8 mouse cellular contexts compared by ENCODE assay signal in the genomic region with DNA sequence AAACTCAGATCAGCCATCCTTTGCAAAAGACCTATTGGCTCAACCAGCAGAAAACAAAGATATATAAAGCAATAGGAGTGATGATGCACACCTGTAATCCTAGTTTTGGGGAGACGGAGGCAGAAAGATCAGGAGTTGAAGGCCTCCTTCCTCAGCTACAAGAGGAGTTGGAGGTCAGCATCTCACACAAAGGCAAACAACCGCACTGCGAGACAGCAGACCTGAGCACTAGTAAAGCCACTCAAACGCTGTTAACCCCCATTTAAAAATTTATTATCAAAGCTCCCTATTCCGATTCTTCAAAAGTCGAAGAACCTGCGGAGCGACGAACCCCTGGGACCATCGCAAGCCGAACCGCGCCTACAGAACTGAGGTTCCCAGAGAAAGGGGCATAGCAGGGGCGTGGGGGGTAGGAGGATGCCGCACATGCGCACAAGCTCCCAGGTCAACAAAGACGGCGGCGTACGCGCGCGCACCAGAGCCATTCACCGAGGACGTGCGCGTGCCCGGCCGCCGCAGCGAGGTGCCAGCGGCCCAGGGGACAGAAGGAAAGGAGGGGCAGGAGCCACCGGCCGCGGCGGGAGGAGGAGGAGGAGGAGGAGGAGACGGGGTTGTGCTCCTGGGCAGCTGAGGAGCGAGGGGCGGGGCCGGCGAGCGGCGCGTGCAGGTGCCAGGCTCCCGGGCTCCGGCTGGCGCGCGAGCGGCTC. TPM values are rescaled to one million over a fixed set of nuclear protein-coding genes. Genes with fewer than 3 reads are reported as not detected.
DNase-seq lines count a peak whose midpoint lies in the region; ATAC-seq and TF ChIP-seq lines count a peak whose summit lies in the region.

No protein-coding gene starts in this region.

- H3K36me3 ChIP-seq in E14TG2a.4 (ENCODE audit: insufficient read depth, low read length), result 0 out of 2 replicates have a peak, but pooled peaks cover 5% of the 10 kb centered on the region
- peaks cover 8% of the 10 kb centered on the region; the same call in 1 of the 2 replicates for H3K36me3 ChIP-seq in forebrain, embryonic 12.5 days (replicated peaks)
- no peaks in the 10 kb centered on the region for H3K36me3 ChIP-seq in liver, postnatal 0 days (replicated peaks; ENCODE audit: insufficient read depth, low read length)
- H3K36me3 ChIP-seq in neural tube, embryonic 14.5 days (ENCODE audit: control insufficient read depth, insufficient read depth, low read length), result no peaks in the 10 kb centered on the region

- TF ChIP-seq EP300 in liver, postnatal 0 days (IDR thresholded peaks at IDR 0.05; ENCODE audit: low read depth), result no peak

- peak overlapping the region; percentile 98 for H3K27ac ChIP-seq in forebrain, embryonic 12.5 days
- H3K27ac ChIP-seq in liver, postnatal 0 days (ENCODE audit: low read depth), result peak overlapping the region; percentile 98
- H3K27ac ChIP-seq in neural tube, embryonic 14.5 days (ENCODE audit: low read depth, low read length), result peak overlapping the region; percentile 98

- peak; percentile 94 for DNase-seq in c-Kit-positive CD71-positive TER-119-positive erythroid progenitor cells, embryonic 14.5 days (ENCODE audit: low spot score)
- peak; percentile 95 to 96 for DNase-seq in heart, postnatal 10 days
- peak; percentile 68 for DNase-seq in large intestine, adult 2 months (ENCODE audit: low read depth, low spot score)
- peak; percentile 96 for DNase-seq in liver, postnatal 0 days
- DNase-seq in testis, postnatal 10 days (ENCODE audit: low spot score), result peak; percentile 96

- intact Hi-C loops in heart, postnatal 10 days (cut with DNase I), result no loop called here

- no peaks in the 10 kb centered on the region for H3K9me3 ChIP-seq in E14TG2a.4 (ENCODE audit: low read length)
- H3K9me3 ChIP-seq in forebrain, embryonic 12.5 days, result no peaks in the 10 kb centered on the region
- H3K9me3 ChIP-seq in liver, postnatal 0 days (ENCODE audit: low read length), result no peaks in the 10 kb centered on the region
- H3K9me3 ChIP-seq in neural tube, embryonic 14.5 days (ENCODE audit: control insufficient read depth, low read length), result no peaks in the 10 kb centered on the region

- peak overlapping the region; percentile 98 for H3K9ac ChIP-seq in forebrain, embryonic 12.5 days
- peak overlapping the region; percentile 86 for H3K9ac ChIP-seq in liver, postnatal 0 days (replicated peaks)
- peak overlapping the region; percentile 97 for H3K9ac ChIP-seq in neural tube, embryonic 14.5 days (replicated peaks; ENCODE audit: low read depth, low read length)

- ATAC-seq in forebrain, embryonic 12.5 days (ENCODE audit: low FRiP score), result peak; percentile 94
- peak; percentile 97 for ATAC-seq in liver, postnatal 0 days
- ATAC-seq in neural tube, embryonic 14.5 days (ENCODE audit: low read depth), result peak; percentile 89

- H3K27me3 ChIP-seq in E14TG2a.4 (ENCODE audit: insufficient read depth, low read length), result no peaks in the 10 kb centered on the region
- H3K27me3 ChIP-seq in forebrain, embryonic 12.5 days, result no peaks in the 10 kb centered on the region
- no peaks in the 10 kb centered on the region for H3K27me3 ChIP-seq in liver, postnatal 0 days (ENCODE audit: insufficient read depth, low read length)
- no peaks in the 10 kb centered on the region; the same call in 1 of the 2 replicates for H3K27me3 ChIP-seq in neural tube, embryonic 14.5 days (ENCODE audit: control insufficient read depth, insufficient read depth, low read length)

- peak overlapping the region; percentile 71 for H3K4me2 ChIP-seq in forebrain, embryonic 12.5 days
- peak overlapping the region; percentile 80 for H3K4me2 ChIP-seq in liver, postnatal 0 days (ENCODE audit: low read depth, low read length)
- H3K4me2 ChIP-seq in neural tube, embryonic 14.5 days (ENCODE audit: low read depth, low read length), result peak overlapping the region; percentile 79

- no peak for TF ChIP-seq CTCF in E14TG2a.4 (conservative IDR thresholded peaks at IDR 0.05; ENCODE audit: low read length)
- no peak for TF ChIP-seq CTCF in liver, postnatal 0 days (IDR thresholded peaks at IDR 0.05; ENCODE audit: low read depth)

- peaks cover 42% of the 10 kb centered on the region for H3K4me1 ChIP-seq in E14TG2a.4 (replicated peaks; ENCODE audit: low read depth, low read length)
- H3K4me1 ChIP-seq in forebrain, embryonic 12.5 days, result peaks cover 39% of the 10 kb centered on the region
- H3K4me1 ChIP-seq in liver, postnatal 0 days (ENCODE audit: insufficient read depth), result peaks cover 24% of the 10 kb centered on the region
- H3K4me1 ChIP-seq in neural tube, embryonic 14.5 days (ENCODE audit: control insufficient read depth, insufficient read depth, low read length), result peaks cover 31% of the 10 kb centered on the region

- H3K4me3 ChIP-seq in E14TG2a.4 (replicated peaks; ENCODE audit: low read length), result peak overlapping the region; percentile 96
- peak overlapping the region; percentile 96 for H3K4me3 ChIP-seq in forebrain, embryonic 12.5 days (replicated peaks)
- H3K4me3 ChIP-seq in liver, postnatal 0 days (ENCODE audit: low read depth, low read length), result peak overlapping the region; percentile 78
- H3K4me3 ChIP-seq in neural tube, embryonic 14.5 days (ENCODE audit: low read depth, low read length), result peak overlapping the region; percentile 99

- under 1% methylated on average over 46 of the region's 50 CpGs for WGBS in forebrain, embryonic 12.5 days
- under 1% methylated on average over 39 of the region's 50 CpGs for WGBS in large intestine, adult 2 months
- under 1% methylated on average over 31 of the region's 50 CpGs for WGBS in liver, postnatal 0 days (ENCODE audit: insufficient replicate concordance)
- WGBS in neural tube, embryonic 14.5 days, result under 1% methylated on average over 40 of the region's 50 CpGs

RNA-seq across cellular contexts. Expression of gene Spast, which starts 0.4 kb away (rescaled TPM):
- 28.5 and 39.7 TPM in 2 replicates for polyA plus RNA-seq in forebrain, embryonic 12.5 days (2016; fragmentation: Nextera tagmentation; extraction: Ambion mirVana)
- total RNA-seq in heart, postnatal 10 days (2021), result 10 to 100 TPM; 32.2 to 37.9 TPM
- 3.1 and 4.5 TPM in 2 replicates for polyA plus RNA-seq in large intestine, adult 2 months (2012; rRNA removed)
- polyA plus RNA-seq in liver, postnatal 0 days (2015; fragmentation: Nextera tagmentation; extraction: Ambion mirVana), result 5.8 and 5.9 TPM in 2 replicates
- polyA plus RNA-seq in neural tube, embryonic 14.5 days (2014; fragmentation: Nextera tagmentation; extraction: Ambion mirVana), result 48.5 and 51.5 TPM in 2 replicates

RNA-seq across cellular contexts. Expression of gene Dpy30, which starts 14.6 kb away (rescaled TPM):
- polyA plus RNA-seq in forebrain, embryonic 12.5 days (2016; fragmentation: Nextera tagmentation; extraction: Ambion mirVana), result 252 and 269 TPM in 2 replicates
- total RNA-seq in heart, postnatal 10 days (2021), result 10 to 100 TPM; 62.3 to 68.4 TPM
- 36.3 and 36.7 TPM in 2 replicates for polyA plus RNA-seq in large intestine, adult 2 months (2012; rRNA removed)
- polyA plus RNA-seq in liver, postnatal 0 days (2015; fragmentation: Nextera tagmentation; extraction: Ambion mirVana), result 95.1 and 96.3 TPM in 2 replicates
- polyA plus RNA-seq in neural tube, embryonic 14.5 days (2014; fragmentation: Nextera tagmentation; extraction: Ambion mirVana), result 225 and 237 TPM in 2 replicates

RNA-seq across cellular contexts. Expression of gene Memo1, which starts 43.1 kb away (rescaled TPM):
- polyA plus RNA-seq in forebrain, embryonic 12.5 days (2016; fragmentation: Nextera tagmentation; extraction: Ambion mirVana), result 71.1 and 77.4 TPM in 2 replicates
- total RNA-seq in heart, postnatal 10 days (2021), result 10 to 100 TPM; 63.7 to 72.1 TPM
- polyA plus RNA-seq in large intestine, adult 2 months (2012; rRNA removed), result 23.6 and 29.7 TPM in 2 replicates
- 66.5 and 67.9 TPM in 2 replicates for polyA plus RNA-seq in liver, postnatal 0 days (2015; fragmentation: Nextera tagmentation; extraction: Ambion mirVana)
- 65.7 and 65.8 TPM in 2 replicates for polyA plus RNA-seq in neural tube, embryonic 14.5 days (2014; fragmentation: Nextera tagmentation; extraction: Ambion mirVana)

RNA-seq across cellular contexts. Expression of gene Slc30a6, which starts 57.0 kb away (rescaled TPM):
- 23.9 and 28.4 TPM in 2 replicates for polyA plus RNA-seq in forebrain, embryonic 12.5 days (2016; fragmentation: Nextera tagmentation; extraction: Ambion mirVana)
- total RNA-seq in heart, postnatal 10 days (2021), result 10 to 100 TPM; 10.9 to 11.6 TPM
- 25.9 and 33.0 TPM in 2 replicates for polyA plus RNA-seq in large intestine, adult 2 months (2012; rRNA removed)
- polyA plus RNA-seq in liver, postnatal 0 days (2015; fragmentation: Nextera tagmentation; extraction: Ambion mirVana), result 16.5 and 16.9 TPM in 2 replicates
- 30.6 and 34.3 TPM in 2 replicates for polyA plus RNA-seq in neural tube, embryonic 14.5 days (2014; fragmentation: Nextera tagmentation; extraction: Ambion mirVana)

Comparison
In these comparisons a context has a peak if more than half of its experiments do, and no peak if none do; other contexts are left out.
1. Peak in every context shown above with its lines: DNase-seq, ATAC-seq, H3K4me3 ChIP-seq and H3K27ac ChIP-seq.